Mouse (Mus musculus) embryonic facial prominence, embryonic 10.5 days (tissue): ENCODE results near the gene Tha1. TPM values are rescaled to one million over a fixed set of nuclear protein-coding genes. Genes with fewer than 3 reads are reported as not detected.

Source experiments
- DNase-seq: peaks from one replicate; pipeline ENCODE4 v3.0.0-alpha.2; 2017; ENCODE audit warnings: low spot score
- H3K27ac ChIP-seq: fragments of 300-500 bp; sonication (generic); replicated peaks from 2 replicates; pipeline ENCODE4 v1.5.1; 2016; ENCODE audit warnings: mild to moderate bottlenecking
- H3K27me3 ChIP-seq: fragments of 300-500 bp; sonication (generic); replicated peaks from 2 replicates; pipeline ENCODE4 v1.6.1; 2016; ENCODE audit warnings: low read depth, mild to moderate bottlenecking; ENCODE audit not compliant: poor library complexity, severe bottlenecking
- H3K36me3 ChIP-seq: fragments of 300-500 bp; sonication (generic); replicated peaks from 2 replicates; pipeline ENCODE4 v1.6.1; 2016; ENCODE audit warnings: mild to moderate bottlenecking, moderate library complexity
- H3K4me1 ChIP-seq: fragments of 300-500 bp; sonication (generic); 2 replicates; pipeline ENCODE4 v1.6.1; 2016
- H3K4me3 ChIP-seq: fragments of 300-500 bp; sonication (generic); 2 replicates; pipeline ENCODE4 v1.5.1; 2016; ENCODE audit warnings: mild to moderate bottlenecking, moderate library complexity
- H3K9me3 ChIP-seq: fragments of 300-500 bp; sonication (generic); 2 replicates; pipeline ENCODE4 v1.6.1; 2016; ENCODE audit warnings: mild to moderate bottlenecking
- WGBS: fragments of 180-500 bp; shearing (Covaris S2); methylation state at CpG from one replicate; pipeline ENCODE4 v1.1.7; 2016; 5-methylcytosine and 5-hydroxymethylcytosine counted together
- polyA plus RNA-seq: library from polyadenylated mRNA; unstranded; fragments of >200 nt; fragmentation: Nextera tagmentation; extraction: Ambion mirVana; gene quantifications from 2 replicates; pipeline ENCODE4 v1.2.1, GENCODE M21; 2016

The Tha1 gene
- polyA plus RNA-seq, 1 experiment from 2014 or later = 2.5 TPM

- H3K27me3 ChIP-seq = peaks cover 66% of the 10 kb centered on the region
Measured at GRCm38 (mm10) chr11:117892199-117892598, 18.9 kb upstream of the Tha1 start.

DNA sequence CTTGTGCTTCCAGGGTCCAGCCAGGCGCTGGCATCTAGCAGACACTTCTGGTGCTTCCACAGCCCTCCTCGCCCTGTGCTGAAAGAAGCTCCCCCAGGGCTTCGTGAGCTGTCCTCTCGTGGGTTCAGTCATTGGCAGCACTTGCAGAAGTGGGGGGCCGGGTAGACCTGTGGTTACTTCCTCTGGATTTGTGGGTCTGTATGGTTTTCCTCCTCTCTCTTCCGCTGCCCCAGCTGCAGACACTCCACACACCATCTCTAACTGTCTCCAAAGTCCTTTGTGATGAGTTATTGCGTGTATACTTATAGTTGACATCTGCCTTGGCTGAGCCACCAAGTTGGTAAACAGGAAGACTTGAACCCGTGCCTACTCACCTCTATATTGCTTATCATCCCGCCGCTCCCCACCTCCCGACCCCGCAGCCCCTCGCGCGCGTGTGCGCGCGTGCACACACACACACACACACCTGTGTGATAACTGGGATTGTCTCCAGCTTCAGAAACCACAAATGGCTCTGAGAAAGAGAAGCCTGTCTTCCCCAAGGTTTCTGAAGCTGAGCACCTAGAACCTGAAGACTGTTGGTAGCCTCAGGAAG, 18.4 kb upstream of the Tha1 start:
- peaks cover 72% of the 10 kb centered on the region for H3K27me3 ChIP-seq
- H3K4me3 ChIP-seq = no peak overlapping the region
- H3K27ac ChIP-seq = no peak overlapping the region
- H3K36me3 ChIP-seq = no peaks in the 10 kb centered on the region
- no peak for DNase-seq
- H3K4me1 ChIP-seq = peaks cover 41% of the 10 kb centered on the region
- H3K9me3 ChIP-seq = no peaks in the 10 kb centered on the region
- WGBS = 89% methylated on average over 19 of the region's 19 CpGs

More at GRCm38 (mm10) chr11:117892199-117892598, 18.9 kb upstream of the Tha1 start:
- no peak for DNase-seq
- WGBS = 53% methylated on average over 6 of the region's 6 CpGs
- Histone ChIP-seq H3K9me3 (no peaks in the 10 kb centered on the region), H3K27ac (no peak overlapping the region), H3K4me3 (no peak overlapping the region), H3K36me3 (no peaks in the 10 kb centered on the region), H3K4me1 (peaks cover 41% of the 10 kb centered on the region)

DNA sequence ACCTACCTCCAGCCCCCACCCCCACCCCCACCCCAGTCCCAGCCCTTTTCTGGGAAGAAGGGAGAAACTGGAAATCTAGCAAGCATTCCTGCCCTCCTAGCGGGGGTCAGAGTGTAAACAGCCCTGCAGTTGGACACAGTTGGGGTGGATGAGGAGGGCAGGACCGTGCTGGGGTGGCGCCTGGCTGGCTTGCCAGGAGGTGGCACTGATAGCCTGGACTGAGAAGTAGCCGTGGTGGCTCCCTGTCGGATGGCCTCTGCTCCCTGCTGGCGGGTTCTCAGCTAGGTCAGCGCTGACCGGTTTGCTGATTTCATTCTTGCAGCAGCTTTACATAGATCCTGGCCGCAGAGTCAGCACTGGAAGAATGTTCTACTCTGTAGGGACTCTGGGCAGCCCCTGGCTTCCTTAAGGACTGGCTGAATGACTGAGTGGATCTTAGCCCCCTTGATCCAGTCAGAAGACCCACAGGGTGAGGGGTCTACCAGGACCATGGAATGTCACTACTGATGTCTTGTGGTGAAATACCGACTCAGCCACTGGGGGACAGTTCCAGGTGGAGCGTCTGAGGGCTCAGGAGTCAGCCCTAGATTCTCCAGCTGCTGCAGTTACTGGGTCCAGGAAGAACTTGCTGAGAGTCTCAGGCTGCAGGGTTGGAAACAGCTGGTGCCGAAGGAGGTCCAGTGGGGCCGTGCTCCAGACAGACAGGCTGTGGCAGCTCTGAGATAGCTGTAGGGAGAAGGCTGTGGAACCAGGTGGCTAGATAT, 17.4 kb upstream of the Tha1 start:
- H3K36me3 ChIP-seq = no peaks in the 10 kb centered on the region
- peaks cover 41% of the 10 kb centered on the region for H3K4me1 ChIP-seq
- 18% methylated on average over 13 of the region's 13 CpGs for WGBS
- peak overlapping the region; percentile 65 for H3K27ac ChIP-seq
- peak; percentile 53 for DNase-seq
- H3K4me3 ChIP-seq = peak overlapping the region; percentile 49
- no peaks in the 10 kb centered on the region for H3K9me3 ChIP-seq
- H3K27me3 ChIP-seq = peaks cover 81% of the 10 kb centered on the region

DNA sequence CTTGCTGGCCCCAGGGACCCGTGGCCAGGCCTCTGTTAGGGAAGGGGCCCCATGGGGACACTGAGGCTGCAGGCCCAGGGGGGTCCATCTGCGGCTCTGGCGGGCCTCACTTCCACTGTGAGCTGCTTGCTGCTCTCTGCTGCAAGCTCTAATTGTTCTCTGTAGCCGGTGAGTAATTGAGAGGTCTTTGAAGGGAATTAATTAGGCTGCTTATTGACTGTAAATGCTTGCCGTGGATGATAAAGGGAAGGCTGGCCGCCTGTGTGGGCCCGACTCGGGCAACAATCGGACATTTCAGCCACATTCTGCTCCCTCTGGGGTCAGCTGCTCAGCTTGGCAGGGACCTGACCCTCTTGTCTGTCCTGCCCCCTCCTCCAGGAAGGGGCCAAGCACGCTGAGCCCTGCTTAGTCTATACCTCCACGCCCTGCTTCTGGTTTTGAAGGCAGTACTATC, 16.6 kb upstream of the Tha1 start:
- whole genome bisulfite sequencing = 2% methylated on average over 11 of the region's 11 CpGs
- no peak for DNase-seq
- peaks cover 89% of the 10 kb centered on the region for H3K27me3 ChIP-seq
- H3K4me3 ChIP-seq = peak overlapping the region; percentile 49
- H3K4me1 ChIP-seq = peaks cover 41% of the 10 kb centered on the region
- H3K27ac ChIP-seq = peak overlapping the region; percentile 65
- H3K36me3 ChIP-seq = no peaks in the 10 kb centered on the region
- H3K9me3 ChIP-seq = no peaks in the 10 kb centered on the region

GRCm38 (mm10) chr11:117888853-117889822, 15.9 kb upstream of the Tha1 start:
- Histone ChIP-seq H3K27ac (peak overlapping the region; percentile 65), H3K9me3 (no peaks in the 10 kb centered on the region), H3K36me3 (no peaks in the 10 kb centered on the region), H3K27me3 (peaks cover 97% of the 10 kb centered on the region), H3K4me3 (peak overlapping the region; percentile 49), H3K4me1 (peaks cover 41% of the 10 kb centered on the region)
- DNase-seq = peak; percentile 73
- WGBS = 2% methylated on average over 33 of the region's 33 CpGs

GRCm38 (mm10) chr11:117888168-117888852, 15.0 kb upstream of the Tha1 start:
- Histone ChIP-seq H3K36me3 (no peaks in the 10 kb centered on the region), H3K4me3 (peak overlapping the region; percentile 49), H3K9me3 (no peaks in the 10 kb centered on the region), H3K27me3 (peaks cover 99% of the 10 kb centered on the region), H3K4me1 (peaks cover 48% of the 10 kb centered on the region), H3K27ac (peak overlapping the region; percentile 65)
- WGBS = 9% methylated on average over 20 of the region's 20 CpGs
- DNase-seq = peak; percentile 29

- H3K27ac ChIP-seq = no peak overlapping the region
- no peak overlapping the region for H3K4me3 ChIP-seq
- DNase-seq = no peak
- no peaks in the 10 kb centered on the region for H3K36me3 ChIP-seq
- peaks cover 98% of the 10 kb centered on the region for H3K27me3 ChIP-seq
- H3K4me1 ChIP-seq = peaks cover 60% of the 10 kb centered on the region
- no peaks in the 10 kb centered on the region for H3K9me3 ChIP-seq
- WGBS = 61% methylated on average over 5 of the region's 5 CpGs
Measured at GRCm38 (mm10) chr11:117886000-117886399, 12.7 kb upstream of the Tha1 start.

- H3K36me3 ChIP-seq = no peaks in the 10 kb centered on the region
- H3K9me3 ChIP-seq = no peaks in the 10 kb centered on the region
- H3K27me3 ChIP-seq = peaks cover 94% of the 10 kb centered on the region
- no peak overlapping the region for H3K4me3 ChIP-seq
- H3K4me1 ChIP-seq = peaks cover 50% of the 10 kb centered on the region
- H3K27ac ChIP-seq = peak overlapping the region; percentile 67
- 83% methylated on average over 1 of the region's 1 CpGs for WGBS
- no peak for DNase-seq
Measured at GRCm38 (mm10) chr11:117882208-117882607, 8.9 kb upstream of the Tha1 start.

DNA sequence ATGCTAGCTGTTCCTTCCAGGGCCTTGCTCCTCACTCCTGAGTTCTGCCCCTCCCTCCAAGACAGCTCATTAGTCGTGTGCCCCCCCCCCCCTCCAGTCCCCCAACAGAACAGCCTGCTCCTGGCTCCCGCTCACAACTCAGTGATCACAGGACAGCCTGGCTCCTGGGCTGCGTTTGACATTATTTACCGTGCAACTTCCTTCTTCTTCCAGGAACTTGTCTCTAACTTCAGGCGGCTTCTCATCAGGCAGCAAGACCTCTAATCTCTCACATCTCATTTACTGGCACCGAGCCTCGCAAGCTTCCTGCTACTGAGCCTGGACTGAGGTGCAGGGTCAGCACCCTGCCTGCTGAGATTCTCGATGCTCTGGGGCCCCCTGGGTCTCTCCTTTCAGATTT, 8.5 kb upstream of the Tha1 start:
- peak overlapping the region; percentile 67 for H3K27ac ChIP-seq
- no peaks in the 10 kb centered on the region for H3K9me3 ChIP-seq
- 17% methylated on average over 8 of the region's 8 CpGs for WGBS
- peaks cover 50% of the 10 kb centered on the region for H3K4me1 ChIP-seq
- DNase-seq = no peak
- H3K36me3 ChIP-seq = no peaks in the 10 kb centered on the region
- H3K4me3 ChIP-seq = no peak overlapping the region
- H3K27me3 ChIP-seq = peaks cover 90% of the 10 kb centered on the region

DNA sequence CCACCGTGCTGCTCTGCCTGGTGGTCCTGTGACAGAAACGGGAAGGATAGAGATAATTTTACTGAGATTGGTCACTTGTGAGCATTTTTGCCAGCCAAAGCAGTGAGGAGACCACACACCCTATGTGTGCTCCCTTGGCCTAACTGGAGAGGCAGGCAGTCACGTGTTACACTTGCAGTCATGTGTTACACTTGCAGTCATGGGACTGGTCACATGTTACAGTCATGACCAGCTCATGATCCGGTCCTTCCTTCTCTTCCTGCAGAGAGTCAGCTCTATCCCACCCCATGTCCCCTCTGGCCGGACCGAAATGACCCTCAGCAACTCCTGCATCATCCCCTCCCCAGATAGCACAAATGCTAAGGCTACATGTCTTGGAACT, 7.7 kb upstream of the Tha1 start:
- 84% methylated on average over 6 of the region's 6 CpGs for WGBS
- H3K27me3 ChIP-seq = peaks cover 85% of the 10 kb centered on the region
- H3K36me3 ChIP-seq = no peaks in the 10 kb centered on the region
- peak overlapping the region; percentile 67; the same call in 1 of the 2 replicates for H3K27ac ChIP-seq
- DNase-seq = no peak
- H3K4me1 ChIP-seq = peaks cover 51% of the 10 kb centered on the region
- no peak overlapping the region for H3K4me3 ChIP-seq
- H3K9me3 ChIP-seq = no peaks in the 10 kb centered on the region

- H3K4me3 ChIP-seq = no peak overlapping the region
- WGBS = 91% methylated on average over 9 of the region's 9 CpGs
- DNase-seq = no peak
- H3K27ac ChIP-seq = no peak overlapping the region
- peaks cover 80% of the 10 kb centered on the region for H3K27me3 ChIP-seq
- peaks cover 56% of the 10 kb centered on the region for H3K4me1 ChIP-seq
- H3K36me3 ChIP-seq = no peaks in the 10 kb centered on the region
- H3K9me3 ChIP-seq = no peaks in the 10 kb centered on the region
Measured at GRCm38 (mm10) chr11:117880336-117880976, 7.2 kb upstream of the Tha1 start.
